Mouse (Mus musculus): ENCODE data around the gene Trim29. TPM values are rescaled to one million over a fixed set of nuclear protein-coding genes. Genes with fewer than 3 reads are reported as not detected.

The Trim29 gene
- total RNA-seq (2021), result not detected
- long read RNA-seq, experiment 1, result 0 reads
- long read RNA-seq, experiment 2, result 0 reads

GRCm38 (mm10) chr9:43310538-43310937 lies at the start of gene Trim29:
Gene Trim29, plus strand, starts transcription at chr9:43310848.
- no peak for DNase-seq (ENCODE audit: low spot score)

- no peak for DNase-seq (ENCODE audit: low spot score)
These were observed 49.3 kb upstream of the Trim29 start for GRCm38 (mm10) chr9:43261124-43261907.

- DNase-seq (ENCODE audit: low spot score), result no peak
These were observed 48.7 kb upstream of the Trim29 start for GRCm38 (mm10) chr9:43261941-43262340.

- DNase-seq (ENCODE audit: low spot score), result no peak
These were observed 48.3 kb upstream of the Trim29 start for GRCm38 (mm10) chr9:43262390-43262789.

GRCm38 (mm10) chr9:43262811-43263550 lies 47.7 kb upstream of the Trim29 start:
- no peak for DNase-seq (ENCODE audit: low spot score)

GRCm38 (mm10) chr9:43263946-43264451 lies 46.6 kb upstream of the Trim29 start:
- peak; percentile 78 for DNase-seq (ENCODE audit: low spot score)

- DNase-seq (ENCODE audit: low spot score), result no peak
These were observed 45.5 kb upstream of the Trim29 start for GRCm38 (mm10) chr9:43265194-43265593.

GRCm38 (mm10) chr9:43267357-43267756 lies 43.3 kb upstream of the Trim29 start:
- DNase-seq (ENCODE audit: low spot score), result no peak

GRCm38 (mm10) chr9:43269166-43269565 lies 41.5 kb upstream of the Trim29 start:
- no peak for DNase-seq (ENCODE audit: low spot score)

GRCm38 (mm10) chr9:43270723-43271252 lies 39.9 kb upstream of the Trim29 start:
- DNase-seq (ENCODE audit: low spot score), result no peak

- no peak for DNase-seq (ENCODE audit: low spot score)
These were observed 38.7 kb upstream of the Trim29 start for GRCm38 (mm10) chr9:43271761-43272518.

GRCm38 (mm10) chr9:43273735-43274134 lies 36.9 kb upstream of the Trim29 start:
- peak; percentile 59 for DNase-seq (ENCODE audit: low spot score)

- DNase-seq (ENCODE audit: low spot score), result peak; percentile 89
These were observed 26.4 kb upstream of the Trim29 start for GRCm38 (mm10) chr9:43284284-43284683.

- no peak for DNase-seq (ENCODE audit: low spot score)
These were observed 25.4 kb upstream of the Trim29 start for GRCm38 (mm10) chr9:43285281-43285680.

- DNase-seq (ENCODE audit: low spot score), result peak; percentile 53
These were observed 23.8 kb upstream of the Trim29 start for GRCm38 (mm10) chr9:43286870-43287269.

GRCm38 (mm10) chr9:43293058-43293457 lies 17.6 kb upstream of the Trim29 start:
- DNase-seq (ENCODE audit: low spot score), result peak; percentile 47

- DNase-seq (ENCODE audit: low spot score), result no peak
These were observed 10.3 kb upstream of the Trim29 start for GRCm38 (mm10) chr9:43300394-43300793.

GRCm38 (mm10) chr9:43302989-43303388 lies 7.7 kb upstream of the Trim29 start:
- no peak for DNase-seq (ENCODE audit: low spot score)

- no peak for DNase-seq (ENCODE audit: low spot score)
These were observed 4.8 kb upstream of the Trim29 start for GRCm38 (mm10) chr9:43305882-43306281.

- no peak for DNase-seq (ENCODE audit: low spot score)
These were observed 1.4 kb upstream of the Trim29 start for GRCm38 (mm10) chr9:43309087-43309872.

- DNase-seq (ENCODE audit: low spot score), result no peak
These were observed 1.5 kb downstream of the Trim29 start for GRCm38 (mm10) chr9:43312190-43312589.

Data from gastrocnemius, adult 18-20 months (tissue).